Mouse (Mus musculus): Measurements from ENCODE around the gene Ap1m1. TPM values are rescaled to one million over a fixed set of nuclear protein-coding genes. Genes with fewer than 3 reads are reported as not detected.
A peak's percentile ranks its signal among the peaks of the same experiment; 100 is the strongest.

The Ap1m1 gene
- total RNA-seq, 2 experiments from 2014 or later = 75.3 to 84.9 TPM

- intact Hi-C loops (cut with DNase I) = no loop called here
- no peak for DNase-seq (ENCODE audit: low spot score in 2 of 2)
These were observed 17.5 kb downstream of the Ap1m1 start for GRCm38 (mm10) chr8:72257171-72257901.

DNA sequence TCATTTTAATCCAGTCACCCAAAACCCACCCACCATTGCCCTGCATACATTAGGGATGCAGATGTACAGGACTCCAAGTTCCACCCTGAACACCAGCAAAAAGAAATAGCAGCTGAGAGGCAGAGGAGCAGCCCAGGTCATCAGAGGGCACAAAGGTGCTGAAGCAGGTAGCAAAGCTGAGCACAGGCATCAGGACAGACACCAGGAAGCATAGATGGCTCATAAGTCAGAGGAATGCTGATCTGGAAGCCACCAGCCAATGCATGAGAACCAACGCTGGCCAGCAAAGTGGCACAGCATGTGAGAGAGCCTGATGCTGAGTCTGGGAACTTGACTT, 18.1 kb downstream of the Ap1m1 start:
- intact Hi-C loops (cut with DNase I) = no loop called here
- no peak for DNase-seq (ENCODE audit: low spot score in 2 of 2)

DNA sequence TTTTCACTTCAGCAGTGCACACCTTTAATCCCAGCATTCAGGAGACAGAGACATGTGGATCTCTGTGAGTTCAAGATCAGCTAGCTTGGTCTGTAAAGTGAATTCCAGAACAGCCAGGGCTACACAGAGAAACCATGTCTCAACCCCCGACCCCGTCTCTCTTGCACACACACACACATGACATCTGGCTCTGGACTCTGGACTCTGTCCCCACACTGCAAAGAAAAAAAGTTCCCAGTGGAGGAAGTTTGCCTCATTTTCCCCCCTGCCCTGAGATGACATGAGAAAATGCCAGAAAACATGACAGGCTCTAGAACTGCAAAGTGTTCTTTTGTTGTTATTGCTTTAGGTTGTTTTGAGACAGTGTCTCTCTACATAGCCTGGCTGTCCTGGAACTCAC, 20.0 kb downstream of the Ap1m1 start:
- DNase-seq (ENCODE audit: low spot score in 2 of 2) = no peak
- intact Hi-C loops (cut with DNase I) = loop anchor here (2.0 kb wide), 1 partner anchor 107 kb away; no protein-coding TSS in a partner anchor

- no peak for DNase-seq (ENCODE audit: low spot score in 2 of 2)
- intact Hi-C loops (cut with DNase I) = loop anchor here (2.0 kb wide), 1 partner anchor 106 kb away; no protein-coding TSS in a partner anchor
These were observed 20.8 kb downstream of the Ap1m1 start for GRCm38 (mm10) chr8:72260585-72260984.

- no peak for DNase-seq (ENCODE audit: low spot score in 2 of 2)
- intact Hi-C loops (cut with DNase I) = loop anchor here (2.0 kb wide), 1 partner anchor 106 kb away; no protein-coding TSS in a partner anchor
These were observed 21.2 kb downstream of the Ap1m1 start for GRCm38 (mm10) chr8:72261019-72261418.

DNA sequence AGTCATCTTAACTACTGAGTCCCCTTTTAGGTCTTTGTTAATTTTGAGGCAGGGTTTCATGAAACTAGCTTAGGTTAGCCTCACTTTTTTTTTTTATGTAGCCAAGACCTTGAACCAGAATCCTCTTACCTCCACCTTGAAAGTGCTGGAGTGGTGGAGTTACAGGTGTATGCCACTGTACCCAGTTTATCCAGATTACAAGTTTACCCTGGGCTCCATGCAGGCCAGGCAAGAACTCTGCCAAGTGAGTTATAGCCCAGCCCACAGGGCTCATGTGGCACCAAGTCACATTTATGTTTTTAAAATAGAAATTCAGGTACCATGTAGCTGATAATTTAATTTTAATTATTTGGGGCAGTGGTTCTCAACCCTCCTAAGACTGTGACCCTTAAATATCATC, 21.6 kb downstream of the Ap1m1 start:
- intact Hi-C loops (cut with DNase I) = loop anchor here (2.0 kb wide), 1 partner anchor 105 kb away; no protein-coding TSS in a partner anchor
- no peak for DNase-seq (ENCODE audit: low spot score in 2 of 2)

DNA sequence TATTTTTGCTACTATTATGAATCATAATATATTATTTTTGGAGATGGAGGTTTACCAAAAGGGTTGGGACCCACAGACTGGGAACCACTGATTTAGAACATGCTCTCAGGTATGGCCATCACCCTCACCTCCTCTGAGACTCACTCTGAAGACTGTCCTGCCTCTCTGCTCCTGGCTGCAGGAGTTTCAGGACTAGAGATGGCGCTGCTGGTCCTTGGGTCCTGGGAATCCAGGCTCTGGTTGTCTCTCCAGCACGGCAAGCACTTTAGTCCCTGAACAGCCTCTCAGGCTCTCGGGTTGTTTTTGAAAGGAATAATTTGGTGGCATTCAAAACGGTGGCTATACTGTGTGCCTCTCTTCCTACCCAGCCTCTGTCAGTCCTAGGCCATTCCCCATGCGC, 22.1 kb downstream of the Ap1m1 start:
- intact Hi-C loops (cut with DNase I) = loop anchor here (2.0 kb wide), 1 partner anchor 105 kb away; no protein-coding TSS in a partner anchor
- no peak for DNase-seq (ENCODE audit: low spot score in 2 of 2)

DNA sequence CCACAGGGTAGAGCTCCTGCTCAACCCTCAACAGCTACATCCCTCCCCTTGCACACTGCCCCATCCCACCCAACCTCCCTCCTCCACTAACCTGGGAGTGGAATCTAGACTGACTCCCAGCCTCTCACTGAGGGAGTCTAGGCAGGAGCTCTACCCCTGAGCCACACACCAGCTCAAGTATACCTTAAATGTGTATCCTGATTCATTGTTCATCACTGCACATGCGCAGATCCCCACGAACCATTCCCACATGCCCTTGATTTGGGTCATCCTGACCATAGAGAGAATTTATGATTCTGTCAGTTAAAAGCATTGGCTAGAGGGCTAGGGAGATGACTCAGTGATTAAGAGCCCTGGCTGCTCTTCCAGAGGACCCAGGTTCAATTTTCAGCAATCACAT, 22.9 kb downstream of the Ap1m1 start:
- intact Hi-C loops (cut with DNase I) = no loop called here
- no peak for DNase-seq (ENCODE audit: low spot score in 2 of 2)

DNA sequence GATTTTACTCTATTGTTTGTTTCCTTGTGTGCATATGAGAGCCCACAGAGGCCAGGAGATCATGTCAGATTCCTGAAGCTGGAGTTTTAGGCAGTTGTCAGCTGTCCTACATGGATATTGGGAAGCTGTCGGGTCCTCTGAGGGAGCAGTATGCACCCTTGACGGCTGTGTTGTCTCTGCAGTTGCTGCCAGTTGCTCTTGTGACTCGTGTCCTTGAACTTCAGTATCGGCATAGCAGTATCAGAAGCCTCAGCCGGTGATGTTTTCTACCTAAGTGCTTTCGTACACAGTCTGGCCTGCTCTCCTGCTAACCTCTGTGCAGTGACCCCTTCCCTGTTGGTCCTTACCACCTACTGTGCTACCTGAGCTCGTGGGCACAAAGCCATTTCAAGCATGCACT, 23.6 kb downstream of the Ap1m1 start:
- intact Hi-C loops (cut with DNase I) = no loop called here

DNA sequence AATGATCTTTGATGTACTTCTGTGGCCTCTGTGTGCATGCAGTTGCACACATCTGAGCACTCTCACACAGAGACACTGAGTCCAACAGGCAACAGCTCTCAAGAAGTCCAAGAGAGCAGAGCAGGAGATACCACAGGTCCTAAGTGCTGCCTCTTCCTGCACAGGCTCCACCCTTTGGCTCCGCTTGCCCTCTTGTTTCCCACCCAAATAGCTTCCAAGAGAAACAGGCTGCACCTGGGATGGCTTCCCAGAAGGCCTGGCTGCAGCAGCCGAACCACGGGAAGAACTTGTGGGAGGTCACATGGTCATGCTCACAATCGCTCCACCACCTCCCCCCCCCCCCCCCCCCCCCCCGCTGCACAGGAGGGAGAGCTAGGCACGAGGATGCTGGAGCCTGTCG, 25.5 kb downstream of the Ap1m1 start:
- intact Hi-C loops (cut with DNase I) = no loop called here

More for the DNA sequence above, 23.6 kb downstream of the Ap1m1 start:
- no peak for DNase-seq (ENCODE audit: low spot score in 2 of 2)

DNA sequence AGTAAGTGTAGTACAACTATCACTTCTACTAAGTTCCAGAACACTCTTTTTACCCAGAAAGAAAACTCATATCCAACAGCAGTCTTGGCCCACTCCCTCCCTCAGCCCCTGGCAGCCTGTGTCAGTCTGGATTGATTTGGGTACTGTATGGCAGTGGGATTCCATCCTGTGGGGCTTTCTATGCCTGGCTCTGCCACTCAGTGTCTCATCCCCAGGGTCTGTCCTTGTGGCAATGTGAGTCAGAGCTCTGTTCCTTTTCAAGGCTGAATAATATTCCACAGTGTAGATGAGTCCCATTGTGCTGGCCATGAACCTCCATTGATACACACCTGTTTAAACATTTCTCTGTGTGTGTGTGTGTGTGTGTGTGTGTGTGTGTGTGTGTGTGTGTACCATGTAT, 26.9 kb downstream of the Ap1m1 start:
- intact Hi-C loops (cut with DNase I) = no loop called here
- no peak for DNase-seq (ENCODE audit: low spot score in 2 of 2)

More for the DNA sequence above, 25.5 kb downstream of the Ap1m1 start:
- DNase-seq (ENCODE audit: low spot score in 2 of 2) = no peak

DNA sequence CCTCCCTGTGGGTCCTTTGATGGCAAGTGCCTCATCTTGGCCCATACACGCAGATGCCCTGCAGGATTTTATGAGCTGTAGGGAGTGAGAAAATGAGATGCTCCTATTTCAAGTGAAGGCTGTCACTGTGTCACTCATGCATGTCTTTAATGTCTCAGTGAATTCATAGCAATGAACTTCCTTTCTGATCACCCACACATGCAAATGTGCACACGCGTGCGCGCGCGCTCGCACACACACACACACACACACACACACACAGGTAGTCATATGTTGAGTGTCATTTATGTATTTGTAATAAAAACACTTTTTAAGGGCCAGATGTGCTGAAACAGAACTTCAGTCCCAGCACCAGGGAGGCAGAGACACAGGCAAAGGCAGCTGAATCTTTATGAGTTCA, 27.3 kb downstream of the Ap1m1 start:
- no peak for DNase-seq (ENCODE audit: low spot score in 2 of 2)
- intact Hi-C loops (cut with DNase I) = no loop called here

GRCm38 (mm10) chr8:72268356-72268755, 28.5 kb downstream of the Ap1m1 start:
- intact Hi-C loops (cut with DNase I) = no loop called here
- peak in 1 of 2 experiments; percentile 27 for DNase-seq (ENCODE audit: low spot score in 2 of 2)

DNA sequence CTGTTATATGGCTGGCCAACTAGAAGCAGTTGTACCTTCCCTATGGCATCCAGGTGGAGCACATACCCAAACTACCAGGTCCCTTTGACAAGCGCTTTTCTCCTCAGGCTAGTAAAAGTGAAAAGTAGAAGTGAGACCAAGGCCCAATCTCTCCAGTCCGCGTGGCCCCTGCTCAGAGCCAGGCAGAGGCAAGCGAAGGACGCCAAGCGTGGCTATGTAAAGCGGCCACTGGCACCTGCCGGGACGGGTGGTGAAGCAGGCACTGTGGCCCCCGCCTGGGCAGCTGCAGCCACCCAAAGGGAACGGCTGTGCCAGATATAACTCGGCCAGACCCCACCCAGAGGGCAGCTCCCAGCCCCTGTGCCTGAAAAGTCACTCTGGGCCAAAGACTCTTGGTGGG, 30.8 kb downstream of the Ap1m1 start:
- DNase-seq (ENCODE audit: low spot score in 2 of 2) = no peak
- intact Hi-C loops (cut with DNase I) = loop anchor here (5.0 kb wide), 1 partner anchor 47 kb away; the partner anchor contains the start of gene Klf2

DNA sequence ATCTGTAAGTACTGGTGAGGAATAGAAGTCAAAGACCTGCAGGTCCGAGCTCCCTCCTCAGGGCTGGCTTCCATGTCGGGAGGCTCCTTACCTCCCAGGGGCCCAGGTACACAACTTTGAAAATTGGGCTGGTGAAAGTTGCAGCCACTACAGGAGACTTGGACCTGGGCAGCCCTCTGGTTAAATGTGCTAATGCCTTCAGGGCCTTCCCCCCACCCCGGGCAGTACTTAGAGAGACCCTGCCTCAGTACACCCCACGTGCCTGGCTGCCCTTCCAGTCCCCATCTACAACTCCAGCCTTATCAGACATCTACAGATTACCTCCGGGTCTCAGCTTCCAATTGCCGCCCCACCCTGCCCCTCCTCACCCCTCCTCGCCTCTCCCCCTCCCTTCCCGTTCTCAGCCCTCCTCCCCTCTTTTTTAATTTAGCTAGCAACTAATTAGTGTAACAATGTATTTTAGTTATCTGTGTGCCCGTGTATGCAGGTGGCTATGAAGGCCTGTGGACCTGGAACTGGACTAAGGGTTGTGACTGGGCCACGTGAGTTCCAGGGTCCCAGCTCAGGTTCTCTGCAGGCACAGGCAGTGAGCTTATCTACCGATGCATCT, 31.3 kb downstream of the Ap1m1 start:
- DNase-seq (ENCODE audit: low spot score in 2 of 2) = no peak
- intact Hi-C loops (cut with DNase I) = loop anchor here (5.0 kb wide), 1 partner anchor 46 kb away; the partner anchor contains the start of gene Klf2

DNA sequence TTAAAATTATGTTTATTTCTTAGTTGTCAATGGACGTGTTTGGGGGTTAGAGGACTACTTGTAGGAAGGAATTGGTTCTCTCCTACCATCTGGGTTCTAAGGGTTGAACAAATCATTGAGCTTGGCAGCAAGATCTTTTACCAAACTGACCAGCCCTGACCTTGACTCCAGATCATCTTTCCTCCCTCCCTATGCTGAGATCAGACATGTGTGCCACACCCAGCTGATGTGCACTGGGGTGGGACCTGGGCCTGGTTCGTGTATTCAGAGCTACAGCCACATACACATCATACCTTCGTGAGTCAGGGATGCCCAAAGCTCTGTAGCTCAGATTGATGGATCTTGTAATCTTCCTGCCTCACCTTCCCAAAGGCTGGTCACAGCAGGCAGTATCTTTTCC, 31.9 kb downstream of the Ap1m1 start:
- intact Hi-C loops (cut with DNase I) = loop anchor here (5.0 kb wide), 1 partner anchor 46 kb away; the partner anchor contains the start of gene Klf2
- no peak for DNase-seq (ENCODE audit: low spot score in 2 of 2)

DNA sequence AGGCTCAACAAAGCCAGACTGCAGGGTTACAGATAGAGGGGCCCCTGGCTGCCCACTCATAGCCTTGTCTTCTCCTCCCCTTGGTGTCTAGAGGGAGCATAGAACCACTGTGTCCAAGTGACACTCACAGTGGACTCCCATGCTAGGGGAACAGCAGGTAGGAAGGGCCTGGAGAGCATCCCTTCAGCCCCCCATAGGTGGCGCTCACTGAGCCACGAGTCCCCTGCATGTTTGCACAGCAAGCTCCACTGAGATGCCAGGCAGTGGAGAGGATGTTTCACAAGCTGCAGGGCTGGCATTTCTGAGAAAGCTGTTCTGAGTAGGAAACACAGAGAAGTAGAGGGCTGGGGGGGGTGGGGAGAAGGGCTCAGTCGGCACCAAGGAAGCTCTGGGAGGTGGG, 32.5 kb downstream of the Ap1m1 start:
- DNase-seq (ENCODE audit: low spot score in 2 of 2) = peak; percentile 51 to 53

DNA sequence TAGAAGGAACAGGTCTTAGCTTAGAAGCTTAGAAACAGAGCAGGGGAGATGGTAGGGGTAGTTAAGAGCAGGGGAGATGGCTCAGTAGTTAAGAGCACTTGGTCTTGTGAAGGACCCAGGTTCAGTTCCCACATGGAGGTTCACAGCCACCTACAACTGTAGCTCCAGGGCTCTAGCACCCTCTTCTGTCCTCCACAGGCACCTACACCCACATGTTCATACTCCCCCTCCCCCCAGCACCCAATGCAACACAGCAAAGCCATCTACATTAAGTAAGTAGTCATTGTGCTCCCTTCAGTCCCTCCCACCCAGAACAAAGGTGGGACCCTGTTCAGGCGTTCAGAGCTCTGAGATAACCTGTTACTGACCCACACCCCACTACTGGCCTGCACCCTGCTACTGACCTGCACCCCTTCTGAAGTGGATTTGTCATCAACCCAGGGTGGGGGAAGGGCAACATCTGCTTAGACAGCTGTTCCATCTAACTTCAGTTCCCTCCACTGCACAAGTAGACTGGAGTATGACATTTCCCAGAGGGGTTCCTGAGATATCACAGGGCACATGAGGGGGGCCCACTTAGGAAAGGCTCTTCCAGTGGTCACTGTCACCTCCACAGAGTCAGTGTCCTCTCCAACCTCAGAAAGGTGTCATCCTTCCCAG, 33.4 kb downstream of the Ap1m1 start:
- intact Hi-C loops (cut with DNase I) = loop anchor here (5.0 kb wide), 1 partner anchor 44 kb away; the partner anchor contains the start of gene Klf2
- DNase-seq (ENCODE audit: low spot score in 2 of 2) = no peak

More for the DNA sequence above, 32.5 kb downstream of the Ap1m1 start:
- intact Hi-C loops (cut with DNase I) = loop anchor here (5.0 kb wide), 1 partner anchor 45 kb away; the partner anchor contains the start of gene Klf2

DNA sequence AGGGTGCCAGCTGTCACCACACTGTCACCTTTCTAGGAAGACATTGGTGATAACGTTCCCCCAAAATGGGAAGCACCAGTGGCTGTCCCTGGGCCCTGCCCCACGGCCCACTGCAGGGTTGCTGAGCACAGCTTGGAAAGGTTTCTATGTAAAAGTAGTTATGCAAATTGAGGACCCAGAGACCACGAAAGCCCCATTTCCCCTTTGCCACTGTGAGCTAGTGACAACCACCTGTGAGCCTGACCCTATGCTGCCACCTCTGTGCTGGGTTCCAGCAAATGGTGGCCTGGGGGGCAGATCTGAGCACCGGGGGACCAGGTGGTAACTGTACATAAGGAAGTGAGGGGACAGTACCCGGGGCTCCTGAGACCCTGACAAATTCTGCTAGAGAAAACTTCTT, 34.0 kb downstream of the Ap1m1 start:
- intact Hi-C loops (cut with DNase I) = loop anchor here (5.0 kb wide), 1 partner anchor 43 kb away; the partner anchor contains the start of gene Klf2
- no peak for DNase-seq (ENCODE audit: low spot score in 2 of 2)

- intact Hi-C loops (cut with DNase I) = no loop called here
- DNase-seq (ENCODE audit: low spot score in 2 of 2) = no peak
These were observed 37.4 kb downstream of the Ap1m1 start for GRCm38 (mm10) chr8:72277244-72277643.
